Mouse (Mus musculus) thymus, adult 2 months (tissue): ENCODE data around the gene Gm12216.

Experiments used
- CTCF ChIP-seq: fragments of 200-500 bp; IDR thresholded peaks from 2 replicates; pipeline ENCODE4 v1.5.1; 2012; ENCODE audit warnings: mild to moderate bottlenecking, control low read depth, low read length, moderate library complexity, borderline replicate concordance; ENCODE audit not compliant: control insufficient read depth, poor library complexity, insufficient read depth; ENCODE audit errors: extremely low read depth
- POLR2A ChIP-seq: fragments of 200-500 bp; IDR thresholded peaks from 2 replicates; pipeline ENCODE4 v1.6.1; 2012; ENCODE audit warnings: mild to moderate bottlenecking, low read length, control low read depth, moderate library complexity; ENCODE audit not compliant: control insufficient read depth, poor library complexity, insufficient read depth; ENCODE audit errors: extremely low read depth

DNA sequence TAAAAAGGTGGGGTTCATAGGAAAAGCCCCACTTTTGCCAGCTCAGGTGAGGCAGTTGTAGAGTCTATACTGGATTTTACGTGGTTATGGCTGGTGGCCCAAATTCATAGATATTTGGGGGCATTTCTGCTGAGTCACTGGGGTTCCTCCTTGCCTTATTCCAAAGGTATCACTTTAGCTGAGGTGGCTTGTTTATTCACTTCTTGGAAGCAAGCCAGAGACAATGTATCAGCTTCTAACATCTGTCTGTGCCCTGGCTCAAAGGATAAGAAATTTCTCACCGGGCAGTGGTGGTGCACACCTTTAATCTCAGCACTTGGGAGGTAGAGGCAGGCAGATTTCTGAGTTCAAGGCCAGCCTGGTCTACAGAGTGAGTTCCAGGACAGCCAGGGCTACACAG lies 79.2 kb downstream of the Gm12216 start:
- TF ChIP-seq CTCF = no peak
- no peak for TF ChIP-seq POLR2A
